Mouse (Mus musculus): ENCODE data around the gene Arpc2.

DNA sequence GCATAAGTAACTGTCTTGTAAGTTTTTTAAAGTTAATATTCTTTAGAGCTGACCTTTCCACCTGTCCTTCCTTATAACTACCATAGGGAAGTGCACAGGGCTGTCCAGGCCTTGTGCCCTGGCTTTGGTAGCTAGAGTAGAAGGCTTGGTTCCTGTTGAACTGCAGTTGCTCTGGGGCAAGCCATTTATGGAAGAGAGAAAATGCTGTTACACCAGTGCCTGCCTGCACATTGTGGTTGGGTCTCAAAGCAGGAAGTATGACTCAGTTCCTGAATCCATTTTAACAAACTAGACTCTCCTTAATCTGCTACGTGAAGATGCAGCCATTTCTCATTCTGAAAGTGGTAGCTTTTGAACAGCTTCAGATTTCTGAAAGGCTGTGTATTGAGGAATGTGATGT lies 12.9 kb downstream of the Arpc2 start:
- no peak for TF ChIP-seq GATA1 (IDR thresholded peaks at IDR 0.05; ENCODE audit: borderline replicate concordance, low read length)
- no peak for TF ChIP-seq CTCF (IDR thresholded peaks at IDR 0.05; ENCODE audit: low read depth, low read length)
- TF ChIP-seq TAL1 (conservative IDR thresholded peaks at IDR 0.05; ENCODE audit: low read depth, low read length): no peak
